Mouse (Mus musculus): ENCODE data around the gene Ubqln4.

GRCm38 (mm10) chr3:88540085-88540484 lies 13.5 kb upstream of the Ubqln4 start:
- TF ChIP-seq POLR2A (IDR thresholded peaks at IDR 0.05; ENCODE audit: insufficient read depth, low read depth, low read length) (no peak), CTCF (IDR thresholded peaks at IDR 0.05; ENCODE audit: insufficient read depth, low read depth, low read length) (no peak)
